Mouse (Mus musculus): ENCODE data around the gene Gstm7. TPM values are rescaled to one million over a fixed set of nuclear protein-coding genes. Genes with fewer than 3 reads are reported as not detected.
"Not testable (repeated sequence)": the region's sequence is repeated elsewhere in the genome, so short reads cannot be mapped to it uniquely, and the experiment has no call there.

The Gstm7 gene
- polyA plus RNA-seq (2015; fragmentation: Nextera tagmentation; extraction: Ambion mirVana): 33.3 and 33.5 TPM in 2 replicates

GRCm38 (mm10) chr3:107931670-107932069, at the start of gene Gstm7:
Gene Gstm7, minus strand, starts transcription at chr3:107931817.
- 8% methylated on average over 10 of the region's 10 CpGs for WGBS
- H3K4me1 ChIP-seq: peaks cover 14% of the 10 kb centered on the region; the same call in 1 of the 2 replicates
- no peaks in the 10 kb centered on the region for H3K27me3 ChIP-seq
- no peaks in the 10 kb centered on the region for H3K9me3 ChIP-seq
- peak within 1 kb of the TSS; percentile 62 for H3K4me2 ChIP-seq (replicated peaks)
- 0 out of 2 replicates have a peak within 1 kb of the TSS, but pooled peaks have one; percentile 40 for H3K9ac ChIP-seq
- H3K27ac ChIP-seq: peak within 1 kb of the TSS; percentile 55; the same call in 1 of the 2 replicates
- H3K36me3 ChIP-seq: no peaks in the 10 kb centered on the region
- peak; percentile 95 for ATAC-seq (ENCODE audit: low FRiP score, low read depth)
- H3K4me3 ChIP-seq: peak within 1 kb of the TSS; percentile 34

GRCm38 (mm10) chr3:107981261-107981660, 49.6 kb upstream of the Gstm7 start:
- 72% methylated on average over 3 of the region's 3 CpGs for WGBS
- Histone ChIP-seq H3K4me3 (no peak overlapping the region), H3K4me1 (peaks cover 5% of the 10 kb centered on the region; the same call in 1 of the 2 replicates), H3K27me3 (no peaks in the 10 kb centered on the region), H3K9ac (no peak overlapping the region), H3K36me3 (no peaks in the 10 kb centered on the region), H3K27ac (no peak overlapping the region), H3K9me3 (no peaks in the 10 kb centered on the region), H3K4me2 (replicated peaks) (no peak overlapping the region)
- no peak for ATAC-seq (ENCODE audit: low FRiP score, low read depth)

DNA sequence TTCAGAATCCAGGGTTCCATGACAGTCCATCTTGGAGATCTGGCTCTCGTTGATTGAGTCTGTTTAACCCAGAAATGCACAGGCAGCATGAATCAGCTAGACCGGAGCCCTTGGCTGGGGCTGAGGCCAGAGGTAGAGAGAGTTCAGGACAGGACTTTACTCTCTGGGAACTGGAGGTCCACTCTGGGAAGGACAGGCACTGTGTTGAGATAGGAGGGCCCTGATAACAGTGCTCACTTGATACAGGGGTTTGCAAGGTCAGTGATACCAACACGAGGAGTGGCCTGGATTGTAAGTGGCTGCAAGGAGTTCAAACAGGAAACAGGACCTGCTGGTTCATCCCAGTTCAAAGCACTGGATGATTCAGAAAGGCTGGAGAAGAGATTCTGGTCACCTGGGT, 46.1 kb upstream of the Gstm7 start:
- H3K9ac ChIP-seq: no peak overlapping the region
- H3K9me3 ChIP-seq: no peaks in the 10 kb centered on the region
- H3K4me1 ChIP-seq: no peaks in the 10 kb centered on the region
- 76% methylated on average over 3 of the region's 3 CpGs for WGBS
- H3K27me3 ChIP-seq: no peaks in the 10 kb centered on the region
- no peak overlapping the region for H3K4me3 ChIP-seq
- H3K36me3 ChIP-seq: no peaks in the 10 kb centered on the region
- H3K4me2 ChIP-seq (replicated peaks): no peak overlapping the region
- ATAC-seq (ENCODE audit: low FRiP score, low read depth): no peak
- no peak overlapping the region for H3K27ac ChIP-seq

DNA sequence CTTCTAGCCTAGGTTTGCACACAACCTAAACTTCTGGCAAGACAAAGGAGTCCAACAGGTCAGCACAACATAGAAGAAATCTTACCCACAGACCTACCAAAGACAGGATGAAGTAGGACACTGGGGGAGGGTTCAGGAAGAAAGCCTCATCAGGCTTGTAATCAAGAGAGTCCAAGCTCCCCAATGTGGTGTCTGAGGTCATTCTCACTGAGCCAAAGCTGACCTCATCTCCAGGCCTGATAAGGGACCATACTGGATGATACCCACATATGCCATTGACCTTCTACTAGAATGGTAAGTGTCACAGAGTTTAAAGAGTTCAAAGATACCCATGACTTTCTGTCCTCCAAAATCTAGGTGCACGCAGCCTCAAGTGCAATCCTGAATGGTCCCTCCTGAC, 42.6 kb upstream of the Gstm7 start:
- ATAC-seq (ENCODE audit: low FRiP score, low read depth): no peak
- Histone ChIP-seq H3K9me3 (no peaks in the 10 kb centered on the region), H3K27ac (no peak overlapping the region), H3K36me3 (no peaks in the 10 kb centered on the region), H3K4me3 (no peak overlapping the region), H3K4me2 (replicated peaks) (no peak overlapping the region), H3K9ac (no peak overlapping the region), H3K27me3 (no peaks in the 10 kb centered on the region), H3K4me1 (no peaks in the 10 kb centered on the region)
- 80% methylated on average over 1 of the region's 1 CpGs for WGBS

GRCm38 (mm10) chr3:107972070-107972469, 40.5 kb upstream of the Gstm7 start:
- no peak overlapping the region for H3K9ac ChIP-seq
- 89% methylated on average over 3 of the region's 3 CpGs for WGBS
- H3K4me2 ChIP-seq (replicated peaks): no peak overlapping the region
- H3K9me3 ChIP-seq: no peaks in the 10 kb centered on the region
- no peaks in the 10 kb centered on the region for H3K27me3 ChIP-seq
- no peaks in the 10 kb centered on the region for H3K4me1 ChIP-seq
- no peaks in the 10 kb centered on the region for H3K36me3 ChIP-seq
- H3K4me3 ChIP-seq: no peak overlapping the region
- no peak overlapping the region for H3K27ac ChIP-seq
- ATAC-seq (ENCODE audit: low FRiP score, low read depth): no peak

DNA sequence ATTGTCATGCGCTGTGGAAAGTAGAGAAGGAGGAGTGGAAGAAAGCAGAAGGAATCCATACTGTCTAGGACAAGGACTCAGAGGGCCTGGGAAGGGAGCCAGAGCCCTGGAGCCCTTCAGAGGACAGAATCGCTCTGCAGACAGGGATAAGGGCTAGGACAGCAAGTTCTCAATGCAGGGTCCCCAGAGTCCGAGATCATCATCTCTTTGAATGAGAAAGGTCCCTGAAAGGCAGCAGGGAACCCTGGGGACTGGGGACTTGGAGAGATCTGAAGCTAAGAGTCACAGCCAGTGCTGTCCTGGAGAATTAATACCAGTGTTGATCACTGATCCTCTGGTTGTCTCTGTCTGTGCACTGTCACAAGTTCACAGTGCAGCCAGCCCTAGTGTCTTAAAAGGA, 39.5 kb upstream of the Gstm7 start:
- H3K9ac ChIP-seq; H3K27ac ChIP-seq; H3K4me3 ChIP-seq; H3K27me3 ChIP-seq; H3K4me2 ChIP-seq (replicated peaks); H3K4me1 ChIP-seq; H3K36me3 ChIP-seq; ATAC-seq (ENCODE audit: low FRiP score, low read depth); H3K9me3 ChIP-seq: not testable (repeated sequence)
- WGBS: 54% methylated on average over 3 of the region's 3 CpGs

DNA sequence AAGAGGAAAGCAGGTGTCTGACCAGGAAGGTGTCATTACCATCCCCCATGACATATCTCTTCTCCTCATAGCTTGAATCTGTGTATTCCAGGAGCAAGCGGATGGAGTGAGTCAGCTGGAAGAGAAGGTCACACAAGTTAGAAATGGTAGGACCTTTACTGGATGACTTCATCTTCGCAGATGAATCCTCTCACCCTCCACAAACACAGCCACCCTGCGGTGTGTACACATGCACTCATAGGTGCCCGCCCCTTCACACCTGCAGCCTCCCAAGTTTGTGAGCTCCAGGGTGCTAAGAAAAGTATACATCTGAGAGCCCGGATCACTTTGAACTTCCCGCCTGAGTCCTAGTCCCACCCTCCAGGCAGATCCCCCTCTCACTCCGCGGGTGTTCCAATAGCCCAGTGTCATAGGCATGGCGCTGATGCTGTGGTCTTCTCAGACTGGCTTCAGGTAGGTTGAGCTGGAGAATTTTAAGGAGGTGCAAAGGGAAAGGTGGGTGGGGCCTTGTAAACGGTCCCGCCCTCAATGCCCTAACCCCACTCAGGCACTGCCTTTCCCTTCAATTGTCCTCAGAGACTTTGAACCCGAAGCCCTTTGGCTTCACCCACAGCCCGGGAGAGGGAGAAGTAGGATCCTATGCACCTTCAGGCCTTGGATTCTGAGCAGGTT, 37.2 kb upstream of the Gstm7 start, which contains the start of gene Gstm3:
TSS of gene Gstm3 (minus strand) at position 560 of the 672 bp plus-strand sequence.
- WGBS: 54% methylated on average over 13 of the region's 13 CpGs
- Histone ChIP-seq H3K4me2 (replicated peaks) (no peak within 1 kb of the TSS), H3K27me3 (no peaks in the 10 kb centered on the region), H3K9me3 (no peaks in the 10 kb centered on the region), H3K36me3 (no peaks in the 10 kb centered on the region), H3K9ac (no peak within 1 kb of the TSS), H3K4me3 (no peak within 1 kb of the TSS), H3K27ac (no peak within 1 kb of the TSS), H3K4me1 (no peaks in the 10 kb centered on the region)
- ATAC-seq (ENCODE audit: low FRiP score, low read depth): no peak

GRCm38 (mm10) chr3:107966631-107967030, 35.0 kb upstream of the Gstm7 start:
- no peaks in the 10 kb centered on the region for H3K36me3 ChIP-seq
- 92% methylated on average over 5 of the region's 5 CpGs for WGBS
- no peaks in the 10 kb centered on the region for H3K9me3 ChIP-seq
- no peak overlapping the region for H3K4me3 ChIP-seq
- no peak overlapping the region for H3K27ac ChIP-seq
- H3K27me3 ChIP-seq: no peaks in the 10 kb centered on the region
- H3K4me2 ChIP-seq (replicated peaks): no peak overlapping the region
- ATAC-seq (ENCODE audit: low FRiP score, low read depth): no peak
- no peaks in the 10 kb centered on the region for H3K4me1 ChIP-seq
- no peak overlapping the region for H3K9ac ChIP-seq

GRCm38 (mm10) chr3:107965592-107965991, 34.0 kb upstream of the Gstm7 start:
- Histone ChIP-seq H3K36me3 (no peaks in the 10 kb centered on the region), H3K27ac (no peak overlapping the region), H3K4me2 (replicated peaks) (no peak overlapping the region), H3K9ac (no peak overlapping the region), H3K4me1 (no peaks in the 10 kb centered on the region), H3K9me3 (no peaks in the 10 kb centered on the region), H3K27me3 (no peaks in the 10 kb centered on the region), H3K4me3 (no peak overlapping the region)
- no peak for ATAC-seq (ENCODE audit: low FRiP score, low read depth)
- WGBS: 71% methylated on average over 1 of the region's 1 CpGs

DNA sequence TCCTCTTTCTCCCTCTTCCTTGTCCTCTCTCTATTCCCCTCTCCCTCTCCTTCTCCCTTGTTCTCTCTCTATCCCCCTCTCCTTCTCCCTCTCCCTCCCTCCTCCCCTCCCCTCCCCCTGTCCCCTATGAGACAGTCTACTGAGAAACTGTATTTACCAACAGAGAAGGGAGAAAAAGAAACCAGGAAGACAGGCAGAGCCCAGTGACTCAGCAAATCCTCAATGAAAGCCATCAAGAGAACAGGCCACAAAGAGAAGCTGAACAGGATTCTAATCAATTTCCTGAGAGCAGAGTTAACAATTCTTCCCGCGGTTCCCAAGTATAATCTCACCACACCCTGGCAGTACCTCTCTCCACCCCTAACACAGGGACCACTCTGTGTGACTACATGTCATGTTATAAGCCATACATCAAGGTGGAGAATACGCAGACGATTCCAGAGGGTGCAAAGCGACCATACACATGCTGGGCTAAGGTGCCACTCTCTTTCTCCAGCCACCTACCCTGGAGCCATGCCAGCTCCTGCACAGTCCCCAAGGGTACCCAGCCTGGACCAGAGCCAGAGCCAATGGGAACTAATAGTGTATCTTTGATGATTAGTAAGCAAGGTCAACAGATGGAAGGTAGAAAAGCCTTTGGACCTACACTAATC, 33.2 kb upstream of the Gstm7 start:
- no peak overlapping the region for H3K27ac ChIP-seq
- H3K4me1 ChIP-seq: no peaks in the 10 kb centered on the region
- no peaks in the 10 kb centered on the region for H3K36me3 ChIP-seq
- 68% methylated on average over 5 of the region's 5 CpGs for WGBS
- no peak overlapping the region for H3K9ac ChIP-seq
- H3K4me3 ChIP-seq: no peak overlapping the region
- no peak overlapping the region for H3K4me2 ChIP-seq (replicated peaks)
- no peak for ATAC-seq (ENCODE audit: low FRiP score, low read depth)
- H3K27me3 ChIP-seq: no peaks in the 10 kb centered on the region
- H3K9me3 ChIP-seq: no peaks in the 10 kb centered on the region

DNA sequence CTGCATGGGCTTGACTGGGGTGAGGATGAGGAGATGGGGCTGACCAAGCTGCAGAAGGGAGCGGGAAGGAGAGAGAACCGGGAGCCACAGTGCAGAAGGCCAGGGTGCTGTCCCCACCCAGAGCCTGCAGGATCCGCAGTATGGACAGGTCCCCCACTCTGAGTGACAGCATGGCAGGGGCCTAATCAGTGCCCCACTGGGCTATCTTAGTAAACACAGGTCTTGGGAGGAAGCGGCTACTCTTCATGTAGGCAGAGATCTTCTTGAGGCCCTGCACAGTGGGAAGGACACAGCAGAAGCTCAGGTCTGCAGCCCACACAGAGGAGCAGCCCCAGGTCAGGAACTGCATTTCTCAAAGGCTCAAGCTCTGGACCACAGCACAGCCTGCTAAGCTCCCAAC, 32.4 kb upstream of the Gstm7 start:
- Histone ChIP-seq H3K4me2 (replicated peaks) (no peak overlapping the region), H3K4me1 (no peaks in the 10 kb centered on the region), H3K27ac (no peak overlapping the region), H3K36me3 (no peaks in the 10 kb centered on the region), H3K9me3 (no peaks in the 10 kb centered on the region), H3K9ac (no peak overlapping the region), H3K4me3 (no peak overlapping the region), H3K27me3 (no peaks in the 10 kb centered on the region)
- ATAC-seq (ENCODE audit: low FRiP score, low read depth): no peak
- WGBS: 82% methylated on average over 4 of the region's 4 CpGs

DNA sequence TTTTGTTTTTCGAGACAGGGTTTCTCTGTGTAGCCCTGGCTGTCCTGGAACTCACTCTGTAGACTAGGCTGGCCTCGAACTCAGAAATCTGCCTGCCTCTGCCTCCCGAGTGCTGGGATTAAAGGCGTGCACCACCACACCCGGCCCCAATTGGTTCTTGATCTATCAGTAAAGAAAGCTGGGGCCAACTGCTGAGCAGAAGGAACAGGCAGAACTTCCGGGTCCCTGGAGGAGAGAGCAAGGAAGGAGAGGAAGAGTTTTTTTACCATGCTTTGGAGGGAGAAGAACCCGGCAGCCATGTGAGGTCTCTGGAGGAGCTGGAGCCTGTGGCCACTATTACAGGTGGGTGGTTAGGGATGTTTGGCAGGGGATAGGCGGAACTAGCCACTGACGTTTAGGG, 23.6 kb upstream of the Gstm7 start:
- not testable (repeated sequence) for H3K27ac ChIP-seq; H3K9ac ChIP-seq; H3K4me3 ChIP-seq; H3K27me3 ChIP-seq; ATAC-seq (ENCODE audit: low FRiP score, low read depth); H3K4me2 ChIP-seq (replicated peaks); H3K4me1 ChIP-seq; H3K9me3 ChIP-seq; H3K36me3 ChIP-seq
- WGBS: 85% methylated on average over 9 of the region's 9 CpGs
